Mouse (Mus musculus): Measurements from ENCODE around the gene Clasp2.
"Not testable (repeated sequence)": the region's sequence is repeated elsewhere in the genome, so short reads cannot be mapped to it uniquely, and the experiment has no call there.

DNA sequence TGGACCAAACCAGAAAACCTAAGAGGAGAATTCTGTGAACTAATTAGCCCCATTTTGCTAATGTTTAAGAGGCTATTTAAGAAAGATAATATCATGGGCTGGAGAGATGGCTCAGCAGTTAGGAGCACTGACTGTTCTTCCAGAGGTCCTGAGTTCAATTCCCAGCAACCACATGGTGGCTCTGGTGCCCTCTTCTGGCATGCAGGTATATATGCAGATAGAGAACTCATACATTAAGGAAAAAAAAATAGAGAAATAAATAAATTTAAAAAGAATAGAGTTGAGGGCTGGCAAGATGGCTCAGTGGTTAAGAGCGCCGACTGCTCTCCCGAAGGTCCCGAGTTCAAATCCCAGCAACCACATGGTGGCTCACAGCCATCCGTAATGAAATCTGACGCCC lies 163.0 kb downstream of the Clasp2 start:
- peak; percentile 54 for TF ChIP-seq CTCF (IDR thresholded peaks at IDR 0.05; ENCODE audit: low read depth)
- TF ChIP-seq EP300 (IDR thresholded peaks at IDR 0.05; ENCODE audit: low read depth), result not testable (repeated sequence)

Data from liver, embryonic 14.5 days (tissue).